Mouse (Mus musculus): Measurements from ENCODE around the gene Olfr1419. TPM values are rescaled to one million over a fixed set of nuclear protein-coding genes. Genes with fewer than 3 reads are reported as not detected.
"Not testable (repeated sequence)": the region's sequence is repeated elsewhere in the genome, so short reads cannot be mapped to it uniquely, and the experiment has no call there.

Olfr1419 gene
- total and polyA plus RNA-seq, 3 experiments: not detected

DNA sequence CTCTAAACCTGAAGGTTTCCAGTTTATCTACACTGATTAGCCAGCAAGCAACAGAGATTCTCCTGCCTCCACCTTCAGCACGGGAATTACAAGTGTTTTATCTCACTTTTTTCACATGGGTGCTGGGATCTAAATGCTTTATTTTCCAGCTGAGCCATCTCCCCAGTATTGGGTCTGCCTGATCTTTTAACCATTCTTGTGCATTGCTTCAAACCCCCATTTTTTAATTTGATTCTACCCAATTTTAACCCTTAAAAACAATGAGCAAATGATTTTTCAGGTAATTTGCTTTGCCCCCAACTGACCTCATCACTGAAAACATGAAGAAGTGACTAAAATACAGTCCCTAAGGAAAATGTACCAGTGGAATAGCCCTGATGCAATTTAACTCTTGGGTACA, 11.4 kb upstream of the Olfr1419 start, which contains the start of gene Olfr1420:
Gene Olfr1420 (plus strand): TSS at position 301 of the 400 bp plus-strand sequence.
- Histone ChIP-seq H3K9ac (ENCODE audit: insufficient read depth, low read depth) (no peak within 1 kb of the TSS), H3K27me3 (replicated peaks) (no peaks in the 10 kb centered on the region), H3K79me2 (replicated peaks; ENCODE audit: control insufficient read depth, extremely low read depth, insufficient read depth, poor library complexity, severe bottlenecking) (no peaks in the 10 kb centered on the region), H3K27ac (ENCODE audit: insufficient read depth, low read depth) (no peak within 1 kb of the TSS), H3K9me3 (replicated peaks; ENCODE audit: low read length) (no peaks in the 10 kb centered on the region), H3K36me3 (replicated peaks in 1 of 2; ENCODE audit: control insufficient read depth in 1 of 2, insufficient read depth in 1 of 2, low read length in 1 of 2) (no peaks in the 10 kb centered on the region), H3K4me3 (replicated peaks in 1 of 3; ENCODE audit: low read depth in 2 of 3, low read length in 2 of 3, poor library complexity in 1 of 3) (no peak within 1 kb of the TSS), H3K4me1 (ENCODE audit: control insufficient read depth in 1 of 2, insufficient read depth in 2 of 2) (peaks cover 0 to 3% of the 10 kb centered on the region in 2 experiments; a peak in 2 of 4 replicates), H3K4me2 (ENCODE audit: insufficient read depth, low read depth, poor library complexity, severe bottlenecking) (no peak within 1 kb of the TSS; the same call in 1 of the 2 replicates)
- dilution Hi-C loops (cut with MboI; ENCODE audit: extremely low pct_ligation_motif_present, extremely low pct_unique_long_range_greater_than_20kb, low sequenced_read_pairs) (no loop called here), in situ Hi-C loops (cut with MboI; ENCODE audit: low pct_ligation_motif_present, low pct_unique_long_range_greater_than_20kb, low sequenced_read_pairs) (no loop called here)
- DNase-seq (ENCODE audit: extremely low read depth): no peak
- TF ChIP-seq MAFK (IDR thresholded peaks at IDR 0.05; ENCODE audit: insufficient replicate concordance, low read length) (no peak), POLR2A (IDR thresholded peaks at IDR 0.05; ENCODE audit: low read depth, low read length) (no peak), NELFE (IDR thresholded peaks at IDR 0.05; ENCODE audit: low read depth, low read length) (no peak), GABPA (IDR thresholded peaks at IDR 0.05; ENCODE audit: insufficient replicate concordance, low read depth, low read length) (no peak), CHD1 (IDR thresholded peaks at IDR 0.05; ENCODE audit: low read depth, low read length) (no peak), E2F4 (IDR thresholded peaks at IDR 0.05; ENCODE audit: insufficient replicate concordance, low read depth, low read length) (no peak)

DNA sequence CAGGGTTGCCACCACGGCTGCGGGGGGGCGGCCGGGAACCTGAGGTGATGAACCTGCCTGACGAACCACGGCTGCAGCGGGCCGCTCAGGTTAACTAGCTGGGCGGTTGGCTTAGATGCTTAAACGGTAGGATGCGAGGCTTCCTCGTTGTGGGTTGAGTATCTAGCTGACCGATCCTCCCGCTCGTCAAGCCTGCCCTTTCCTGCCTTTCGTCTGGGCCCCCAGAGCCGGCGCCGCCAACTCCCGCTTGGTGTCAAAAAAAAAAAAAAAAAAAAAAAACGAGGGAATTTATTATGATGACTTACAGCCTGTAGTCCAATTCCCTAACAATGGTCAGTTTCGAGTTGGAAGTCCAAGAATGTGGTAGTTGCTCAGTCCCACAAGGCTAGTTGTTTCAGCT, 3.5 kb upstream of the Olfr1419 start:
- H3K27me3 ChIP-seq (replicated peaks); H3K4me3 ChIP-seq (replicated peaks in 1 of 3; ENCODE audit: low read depth in 2 of 3, low read length in 2 of 3, poor library complexity in 1 of 3); in situ Hi-C loops (cut with MboI; ENCODE audit: low pct_ligation_motif_present, low pct_unique_long_range_greater_than_20kb, low sequenced_read_pairs); H3K79me2 ChIP-seq (replicated peaks; ENCODE audit: control insufficient read depth, extremely low read depth, insufficient read depth, poor library complexity, severe bottlenecking); H3K36me3 ChIP-seq (replicated peaks in 1 of 2; ENCODE audit: control insufficient read depth in 1 of 2, insufficient read depth in 1 of 2, low read length in 1 of 2); dilution Hi-C loops (cut with MboI; ENCODE audit: extremely low pct_ligation_motif_present, extremely low pct_unique_long_range_greater_than_20kb, low sequenced_read_pairs); H3K27ac ChIP-seq (ENCODE audit: insufficient read depth, low read depth); H3K9me3 ChIP-seq (replicated peaks; ENCODE audit: low read length); H3K9ac ChIP-seq (ENCODE audit: insufficient read depth, low read depth); H3K4me2 ChIP-seq (ENCODE audit: insufficient read depth, low read depth, poor library complexity, severe bottlenecking); H3K4me1 ChIP-seq (ENCODE audit: control insufficient read depth in 1 of 2, insufficient read depth in 2 of 2); DNase-seq (ENCODE audit: extremely low read depth): not testable (repeated sequence)

GRCm38 (mm10) chr19:11867837-11868236, 7.1 kb downstream of the Olfr1419 start:
- Histone ChIP-seq H3K9ac (ENCODE audit: insufficient read depth, low read depth) (no peak overlapping the region), H3K9me3 (replicated peaks; ENCODE audit: low read length) (peaks cover 10% of the 10 kb centered on the region), H3K4me1 (ENCODE audit: control insufficient read depth in 1 of 2, insufficient read depth in 2 of 2) (no peaks in the 10 kb centered on the region), H3K36me3 (replicated peaks in 1 of 2; ENCODE audit: control insufficient read depth in 1 of 2, insufficient read depth in 1 of 2, low read length in 1 of 2) (no peaks in the 10 kb centered on the region), H3K27ac (ENCODE audit: insufficient read depth, low read depth) (no peak overlapping the region), H3K79me2 (replicated peaks; ENCODE audit: control insufficient read depth, extremely low read depth, insufficient read depth, poor library complexity, severe bottlenecking) (no peaks in the 10 kb centered on the region), H3K4me2 (ENCODE audit: insufficient read depth, low read depth, poor library complexity, severe bottlenecking) (no peak overlapping the region), H3K27me3 (replicated peaks) (no peaks in the 10 kb centered on the region), H3K4me3 (replicated peaks in 1 of 3; ENCODE audit: low read depth in 2 of 3, low read length in 2 of 3, poor library complexity in 1 of 3) (no peak overlapping the region)
- in situ Hi-C loops (cut with MboI; ENCODE audit: low pct_ligation_motif_present, low pct_unique_long_range_greater_than_20kb, low sequenced_read_pairs): no loop called here
- dilution Hi-C loops (cut with MboI; ENCODE audit: extremely low pct_ligation_motif_present, extremely low pct_unique_long_range_greater_than_20kb, low sequenced_read_pairs): no loop called here
- no peak for TF ChIP-seq CHD1 (IDR thresholded peaks at IDR 0.05; ENCODE audit: low read depth, low read length)
- peak; percentile 6 for TF ChIP-seq RAD21 (IDR thresholded peaks at IDR 0.05; ENCODE audit: low read depth, low read length)
- peak in 1 of 2 experiments; percentile 16; a peak in 1 of 4 replicates for TF ChIP-seq CTCF (conservative IDR thresholded peaks at IDR 0.05 in 1 of 2, IDR thresholded peaks at IDR 0.05 in 1 of 2; ENCODE audit: low read depth in 2 of 2, low read length in 2 of 2)
- DNase-seq (ENCODE audit: extremely low read depth): no peak

Data from CH12.LX (cell line).